Mouse (Mus musculus) embryonic facial prominence, embryonic 14.5 days (tissue): ENCODE measurements around the gene Ppp2r5c. TPM values are rescaled to one million over a fixed set of nuclear protein-coding genes. Genes with fewer than 3 reads are reported as not detected.

Source experiments
- ATAC-seq: fragments of 200-750 bp; cut with Nextera tagmentation; 2 replicates; pipeline ENCODE4 v1.8.0; 2017; ENCODE audit warnings: low read depth, moderate number of reproducible peaks, moderate TSS enrichment
- DNase-seq: peaks from one replicate; pipeline ENCODE4 v3.0.0-alpha.2; 2015; ENCODE audit warnings: low spot score
- H3K27ac ChIP-seq: fragments of 300-500 bp; sonication (generic); replicated peaks from 2 replicates; pipeline ENCODE4 v1.5.1; 2014; ENCODE audit warnings: low read depth, mild to moderate bottlenecking, low read length, moderate library complexity
- H3K27me3 ChIP-seq: fragments of 300-500 bp; sonication (generic); replicated peaks from 2 replicates; pipeline ENCODE4 v1.6.1; 2014; ENCODE audit warnings: low read length; ENCODE audit not compliant: control insufficient read depth, insufficient read depth
- H3K36me3 ChIP-seq: fragments of 300-500 bp; sonication (generic); 2 replicates; pipeline ENCODE4 v1.6.1; 2014; ENCODE audit warnings: low read length, mixed read lengths; ENCODE audit not compliant: control insufficient read depth, insufficient read depth
- H3K4me1 ChIP-seq: fragments of 300-500 bp; sonication (generic); 2 replicates; pipeline ENCODE4 v1.6.1; 2014; ENCODE audit warnings: antibody characterized with exemption, low read length; ENCODE audit not compliant: control insufficient read depth, insufficient read depth
- H3K4me2 ChIP-seq: fragments of 300-500 bp; sonication (generic); 2 replicates; pipeline ENCODE4 v1.6.1; 2014; ENCODE audit warnings: low read depth, mild to moderate bottlenecking, low read length, moderate library complexity, mixed read lengths
- H3K4me3 ChIP-seq: fragments of 300-500 bp; sonication (generic); 2 replicates; pipeline ENCODE4 v1.5.1; 2014; ENCODE audit warnings: low read depth, mild to moderate bottlenecking, low read length
- H3K9ac ChIP-seq: fragments of 300-500 bp; sonication (generic); 2 replicates; pipeline ENCODE4 v1.6.1; 2014; ENCODE audit warnings: low read depth, mild to moderate bottlenecking, low read length, moderate library complexity, mixed read lengths
- H3K9me3 ChIP-seq: fragments of 300-500 bp; sonication (generic); 2 replicates; pipeline ENCODE4 v1.6.1; 2016; ENCODE audit warnings: low read length; ENCODE audit not compliant: control insufficient read depth
- WGBS: fragments of 180-500 bp; shearing (Covaris S2); extraction: QIAGEN DNeasy Blood & Tissue Kit; methylation state at CpG from one replicate; pipeline ENCODE4 v1.1.7; 2014; 5-methylcytosine and 5-hydroxymethylcytosine counted together
- polyA plus RNA-seq: library from polyadenylated mRNA; unstranded; fragments of >200 nt; fragmentation: Nextera tagmentation; extraction: Ambion mirVana; gene quantifications from 2 replicates; pipeline ENCODE4 v1.2.1, GENCODE M21; 2014

Gene Ppp2r5c
- polyA plus RNA-seq, 1 experiment from 2014 or later, result 133 TPM

- WGBS, result 80% methylated on average over 15 of the region's 15 CpGs
These were observed 73.5 kb downstream of the Ppp2r5c start for GRCm38 (mm10) chr12:110520236-110520987.

GRCm38 (mm10) chr12:110523526-110523925, 76.6 kb downstream of the Ppp2r5c start:
- peaks cover 46% of the 10 kb centered on the region for H3K36me3 ChIP-seq

More at GRCm38 (mm10) chr12:110520236-110520987, 73.5 kb downstream of the Ppp2r5c start:
- no peak overlapping the region for H3K9ac ChIP-seq
- H3K9me3 ChIP-seq, result no peaks in the 10 kb centered on the region
- DNase-seq (no peak), ATAC-seq (no peak)
- H3K4me2 ChIP-seq, result no peak overlapping the region
- no peak overlapping the region for H3K27ac ChIP-seq
- peaks cover 39% of the 10 kb centered on the region for H3K36me3 ChIP-seq
- no peaks in the 10 kb centered on the region for H3K4me1 ChIP-seq
- no peak overlapping the region for H3K4me3 ChIP-seq
- H3K27me3 ChIP-seq, result no peaks in the 10 kb centered on the region

DNA sequence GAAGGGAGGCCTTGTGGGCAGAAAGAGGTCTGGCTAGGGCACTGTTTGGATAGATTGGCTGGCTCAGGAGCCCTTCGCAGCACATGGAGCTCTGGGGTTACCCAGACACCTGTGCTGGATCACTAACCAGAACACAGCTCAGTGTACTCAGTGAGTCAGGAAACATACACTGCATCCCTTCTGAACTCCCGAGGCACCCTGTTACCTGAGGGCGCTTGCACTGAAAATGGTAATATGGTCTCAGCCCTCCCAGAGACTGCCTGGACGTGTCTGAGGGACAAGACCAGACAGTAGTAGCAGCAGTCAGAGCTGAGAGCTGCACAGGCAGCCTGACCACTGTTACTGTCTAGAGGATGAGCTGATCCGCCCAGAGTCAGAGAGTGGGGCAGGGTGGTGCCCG, 85.8 kb downstream of the Ppp2r5c start:
- WGBS, result 82% methylated on average over 6 of the region's 6 CpGs
- H3K27ac ChIP-seq, result no peak overlapping the region
- ATAC-seq, result no peak

More at GRCm38 (mm10) chr12:110523526-110523925, 76.6 kb downstream of the Ppp2r5c start:
- WGBS, result 78% methylated on average over 5 of the region's 5 CpGs
- DNase-seq (no peak), ATAC-seq (no peak)
- no peaks in the 10 kb centered on the region for H3K4me1 ChIP-seq
- H3K9ac ChIP-seq, result no peak overlapping the region
- H3K27me3 ChIP-seq, result no peaks in the 10 kb centered on the region
- no peak overlapping the region for H3K27ac ChIP-seq
- H3K4me2 ChIP-seq, result no peak overlapping the region
- no peaks in the 10 kb centered on the region for H3K9me3 ChIP-seq
- H3K4me3 ChIP-seq, result no peak overlapping the region

DNA sequence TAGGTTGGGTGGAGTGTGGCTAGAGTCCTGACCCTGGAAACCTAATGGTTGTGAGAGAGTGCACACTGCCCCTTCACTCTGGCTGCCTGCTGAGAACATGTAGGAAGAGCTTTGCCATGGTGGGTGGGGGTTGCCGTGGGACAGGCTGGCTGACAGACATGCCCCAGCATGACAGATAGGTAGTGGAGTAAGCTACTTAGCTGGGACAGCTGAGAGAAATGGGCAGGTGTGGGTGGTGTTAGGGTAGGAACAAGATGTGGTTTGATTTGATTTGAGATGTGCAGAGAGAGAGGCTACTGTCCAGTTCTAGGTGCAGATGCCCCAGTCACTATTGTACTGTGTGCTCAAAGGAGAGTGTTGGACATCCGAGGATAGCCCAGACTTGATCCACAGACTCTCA, 86.2 kb downstream of the Ppp2r5c start:
- H3K9ac ChIP-seq, result no peak overlapping the region
- no peak overlapping the region for H3K27ac ChIP-seq
- no peak overlapping the region for H3K4me3 ChIP-seq
- 0 out of 2 replicates have a peak, but pooled peaks cover 10% of the 10 kb centered on the region for H3K36me3 ChIP-seq
- no peak for DNase-seq
- WGBS, result 90% methylated on average over 2 of the region's 2 CpGs
- no peak for ATAC-seq
- H3K27me3 ChIP-seq, result no peaks in the 10 kb centered on the region
- no peaks in the 10 kb centered on the region for H3K9me3 ChIP-seq
- H3K4me2 ChIP-seq, result no peak overlapping the region
- H3K4me1 ChIP-seq, result no peaks in the 10 kb centered on the region

More for the DNA sequence above, 85.8 kb downstream of the Ppp2r5c start:
- no peak overlapping the region for H3K4me2 ChIP-seq
- H3K4me1 ChIP-seq, result no peaks in the 10 kb centered on the region
- no peak for DNase-seq
- H3K27me3 ChIP-seq, result no peaks in the 10 kb centered on the region
- H3K4me3 ChIP-seq, result no peak overlapping the region
- H3K9me3 ChIP-seq, result no peaks in the 10 kb centered on the region
- H3K9ac ChIP-seq, result no peak overlapping the region
- 0 out of 2 replicates have a peak, but pooled peaks cover 12% of the 10 kb centered on the region for H3K36me3 ChIP-seq

DNA sequence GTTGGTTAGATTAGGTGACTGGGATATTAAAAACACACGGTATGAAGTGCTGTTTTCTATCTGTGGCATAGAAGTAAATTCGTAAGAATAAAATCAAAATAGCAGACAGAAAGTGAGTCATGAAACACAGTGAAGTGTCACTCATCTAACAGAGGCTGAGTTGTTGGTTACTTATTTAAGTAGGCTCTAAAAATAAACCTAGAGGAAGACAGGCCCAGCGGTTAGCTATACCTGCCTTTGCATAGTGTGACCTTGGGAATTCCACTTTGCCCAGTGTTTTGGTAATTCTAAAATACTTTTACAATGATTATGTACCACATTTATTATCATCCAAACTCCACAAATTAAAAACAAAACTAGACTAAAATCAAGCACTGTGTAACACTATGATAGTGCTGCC, 86.9 kb downstream of the Ppp2r5c start:
- ATAC-seq (no peak), DNase-seq (no peak)
- H3K4me2 ChIP-seq, result no peak overlapping the region
- no peaks in the 10 kb centered on the region for H3K9me3 ChIP-seq
- H3K4me3 ChIP-seq, result no peak overlapping the region
- H3K27ac ChIP-seq, result no peak overlapping the region
- 83% methylated on average over 3 of the region's 3 CpGs for WGBS
- no peak overlapping the region for H3K9ac ChIP-seq
- H3K36me3 ChIP-seq, result 0 out of 2 replicates have a peak, but pooled peaks cover 10% of the 10 kb centered on the region
- no peaks in the 10 kb centered on the region for H3K4me1 ChIP-seq
- no peaks in the 10 kb centered on the region for H3K27me3 ChIP-seq

GRCm38 (mm10) chr12:110535361-110535760, 88.4 kb downstream of the Ppp2r5c start:
- no peaks in the 10 kb centered on the region for H3K27me3 ChIP-seq
- no peaks in the 10 kb centered on the region for H3K4me1 ChIP-seq
- ATAC-seq (no peak), DNase-seq (no peak)
- H3K9me3 ChIP-seq, result no peaks in the 10 kb centered on the region
- no peak overlapping the region for H3K9ac ChIP-seq
- WGBS, result 91% methylated on average over 5 of the region's 5 CpGs
- no peak overlapping the region for H3K4me2 ChIP-seq
- H3K36me3 ChIP-seq, result 0 out of 2 replicates have a peak, but pooled peaks cover 5% of the 10 kb centered on the region
- no peak overlapping the region for H3K4me3 ChIP-seq
- H3K27ac ChIP-seq, result no peak overlapping the region

GRCm38 (mm10) chr12:110537751-110538150, 90.8 kb downstream of the Ppp2r5c start:
- WGBS, result 94% methylated on average over 8 of the region's 8 CpGs
- H3K27ac ChIP-seq, result no peak overlapping the region
- H3K9ac ChIP-seq, result no peak overlapping the region
- ATAC-seq, result no peak
- no peak for DNase-seq
- no peaks in the 10 kb centered on the region for H3K4me1 ChIP-seq
- no peak overlapping the region for H3K4me2 ChIP-seq
- no peak overlapping the region for H3K4me3 ChIP-seq
- no peaks in the 10 kb centered on the region for H3K27me3 ChIP-seq
- H3K36me3 ChIP-seq, result 0 out of 2 replicates have a peak, but pooled peaks cover 8% of the 10 kb centered on the region
- no peaks in the 10 kb centered on the region for H3K9me3 ChIP-seq

DNA sequence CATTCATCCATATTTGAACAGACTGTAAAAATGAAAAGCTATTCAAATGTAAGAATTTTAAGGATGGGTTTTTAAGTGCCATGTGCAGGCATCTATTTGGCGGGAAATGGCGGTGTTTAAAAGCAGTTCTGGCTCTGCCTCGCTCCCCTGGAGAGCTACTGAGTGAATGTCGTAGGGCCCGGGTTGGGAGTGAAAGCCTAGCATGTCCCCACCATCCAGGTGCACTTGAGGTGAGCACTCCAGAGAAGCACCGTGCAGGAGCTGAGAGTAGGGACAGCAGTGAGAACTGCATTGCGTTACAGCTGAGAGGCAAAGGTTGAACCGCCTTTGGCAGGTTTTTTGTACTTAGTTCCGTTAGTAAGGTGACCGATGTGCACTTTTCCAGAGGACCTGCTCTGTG, 92.4 kb downstream of the Ppp2r5c start:
- Histone ChIP-seq H3K4me3 (no peak overlapping the region), H3K9ac (no peak overlapping the region), H3K4me2 (no peak overlapping the region), H3K27ac (no peak overlapping the region), H3K36me3 (0 out of 2 replicates have a peak, but pooled peaks cover 8% of the 10 kb centered on the region), H3K9me3 (no peaks in the 10 kb centered on the region), H3K27me3 (no peaks in the 10 kb centered on the region), H3K4me1 (no peaks in the 10 kb centered on the region)
- 92% methylated on average over 10 of the region's 10 CpGs for WGBS
- ATAC-seq, result no peak
- no peak for DNase-seq

- Histone ChIP-seq H3K27ac (no peak overlapping the region), H3K4me2 (no peak overlapping the region), H3K4me3 (no peak overlapping the region), H3K9me3 (no peaks in the 10 kb centered on the region), H3K4me1 (no peaks in the 10 kb centered on the region), H3K27me3 (no peaks in the 10 kb centered on the region), H3K36me3 (0 out of 2 replicates have a peak, but pooled peaks cover 8% of the 10 kb centered on the region), H3K9ac (no peak overlapping the region)
- ATAC-seq, result no peak
- no peak for DNase-seq
- WGBS, result 87% methylated on average over 9 of the region's 9 CpGs
These were observed 92.9 kb downstream of the Ppp2r5c start for GRCm38 (mm10) chr12:110539798-110540197.
